Mouse (Mus musculus) CD8-positive naive resting alpha-beta T cell, adult 57 days (primary cell): ENCODE results near the gene Pebp1. TPM values are rescaled to one million over a fixed set of nuclear protein-coding genes. Genes with fewer than 3 reads are reported as not detected.

Experiments used
- total RNA-seq: library from RNA; stranded (reverse); gene quantifications from one replicate; pipeline ENCODE4 v1.2.4, GENCODE M21; 2023

Pebp1 gene
- 107 TPM for total RNA-seq

DNA sequence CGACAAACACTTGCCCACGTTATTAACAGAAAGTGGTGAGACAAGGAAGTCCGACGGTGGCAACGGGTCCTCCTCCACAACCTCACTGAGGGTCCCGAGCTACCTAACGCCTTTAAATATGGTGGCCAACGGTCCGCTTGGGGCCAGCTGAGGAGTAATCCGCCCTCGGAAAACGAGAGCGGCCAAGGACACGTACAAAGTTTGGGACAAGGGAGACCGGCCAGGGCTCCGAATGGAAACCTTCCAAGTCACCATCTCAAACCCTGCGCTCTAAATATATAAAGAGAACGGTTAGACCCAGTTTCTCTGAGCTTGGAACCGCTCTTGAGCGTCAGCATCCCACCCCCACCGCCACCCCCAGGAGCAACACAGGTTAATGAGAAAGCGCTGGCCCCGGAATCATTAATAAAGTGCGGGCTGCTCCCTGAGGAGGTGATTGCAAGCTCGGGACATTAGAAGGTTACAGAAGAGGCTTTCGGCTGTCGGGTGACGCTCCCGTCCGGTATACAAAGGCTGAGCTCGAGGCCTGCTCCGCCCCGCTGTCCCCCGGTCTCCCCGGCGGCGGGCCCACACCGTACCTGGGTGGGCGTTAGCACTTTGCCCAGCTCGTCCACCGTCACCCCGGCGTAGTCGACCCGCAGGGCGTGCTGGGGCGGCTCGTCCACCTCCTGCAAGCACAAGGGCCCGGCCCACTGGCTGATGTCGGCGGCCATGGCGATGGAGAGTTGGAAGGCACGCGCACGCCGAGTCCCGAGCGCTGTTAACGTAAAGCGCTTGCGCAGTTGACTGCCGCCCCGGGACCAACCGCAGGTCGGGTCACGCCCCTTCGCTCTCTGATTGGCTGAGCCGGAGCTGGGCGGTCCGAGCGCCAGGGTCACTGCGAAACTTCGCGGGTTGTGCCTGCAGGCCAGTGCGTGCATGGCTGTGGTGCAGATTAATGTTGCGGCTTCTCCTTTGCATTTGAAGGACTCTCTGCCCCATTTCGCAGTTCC lies at the start of gene Pebp1:
Gene Pebp1 (minus strand): TSS at position 795 of the 992 bp plus-strand sequence.

DNA sequence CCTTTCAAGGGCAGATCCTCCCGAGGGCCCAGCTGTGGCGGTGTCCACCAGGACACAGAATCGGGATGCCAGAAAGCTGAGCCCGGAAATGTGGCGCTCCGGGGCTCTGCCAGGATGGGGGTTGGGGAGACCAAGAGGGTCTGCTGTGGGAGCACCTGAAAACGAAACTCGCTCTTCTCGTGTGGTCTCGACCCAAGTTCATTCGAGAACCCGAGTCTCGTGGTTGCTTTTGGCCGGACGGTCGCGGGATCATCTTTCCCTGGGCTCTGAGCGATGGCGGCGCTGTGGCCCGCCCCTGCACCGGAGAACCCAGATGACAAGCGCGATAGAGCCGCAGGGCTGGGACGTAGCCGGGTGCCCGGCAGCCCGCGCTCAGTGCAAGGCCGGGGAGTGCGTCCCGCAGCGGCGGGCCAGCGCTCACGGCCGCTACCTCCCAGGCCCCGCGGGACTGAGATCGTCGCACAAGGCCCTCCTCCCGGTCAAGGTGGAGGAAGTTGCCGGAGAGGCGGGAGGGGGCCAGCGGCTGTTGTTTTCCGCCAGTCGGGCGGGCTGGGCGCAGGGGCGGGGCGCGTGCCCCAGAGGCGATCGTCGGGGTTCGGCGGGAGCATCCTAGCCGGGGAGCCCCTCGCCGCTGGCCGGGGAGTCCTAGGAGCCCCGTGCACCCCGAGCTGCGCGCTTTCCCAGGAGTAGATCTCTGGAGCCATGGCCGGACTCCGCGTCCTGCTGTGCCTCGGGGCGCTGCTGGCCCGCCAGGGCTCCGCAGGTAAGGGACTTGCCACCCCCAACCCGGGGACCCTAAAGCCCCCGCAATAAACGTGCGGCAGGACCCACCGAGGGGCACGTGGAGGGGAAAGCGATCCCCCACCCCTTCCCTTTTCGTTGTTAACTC lies 31.6 kb upstream of the Pebp1 start, which contains the start of gene Vsig10:
Gene Vsig10 (plus strand): TSS at position 343 of the 889 bp plus-strand sequence.

Other genes with a start within 250 kb of the Pebp1 start
- gene Suds3, start 171.5 kb downstream of the Pebp1 start, total RNA-seq, result 102 TPM
- gene Taok3, start 167.5 kb downstream of the Pebp1 start, total RNA-seq, result 95.3 TPM
- 0.34 TPM for gene Vsig10, start 31.5 kb upstream of the Pebp1 start, total RNA-seq
- gene Wsb2, start 69.7 kb upstream of the Pebp1 start, total RNA-seq, result 29.2 TPM
- 27.6 TPM for gene Rfc5, start 101.4 kb upstream of the Pebp1 start, total RNA-seq
- 1.4 TPM for gene Ksr2, start 126.4 kb upstream of the Pebp1 start, total RNA-seq